Mouse (Mus musculus): ENCODE data around the gene Galnt10.

Galnt10 gene

DNA sequence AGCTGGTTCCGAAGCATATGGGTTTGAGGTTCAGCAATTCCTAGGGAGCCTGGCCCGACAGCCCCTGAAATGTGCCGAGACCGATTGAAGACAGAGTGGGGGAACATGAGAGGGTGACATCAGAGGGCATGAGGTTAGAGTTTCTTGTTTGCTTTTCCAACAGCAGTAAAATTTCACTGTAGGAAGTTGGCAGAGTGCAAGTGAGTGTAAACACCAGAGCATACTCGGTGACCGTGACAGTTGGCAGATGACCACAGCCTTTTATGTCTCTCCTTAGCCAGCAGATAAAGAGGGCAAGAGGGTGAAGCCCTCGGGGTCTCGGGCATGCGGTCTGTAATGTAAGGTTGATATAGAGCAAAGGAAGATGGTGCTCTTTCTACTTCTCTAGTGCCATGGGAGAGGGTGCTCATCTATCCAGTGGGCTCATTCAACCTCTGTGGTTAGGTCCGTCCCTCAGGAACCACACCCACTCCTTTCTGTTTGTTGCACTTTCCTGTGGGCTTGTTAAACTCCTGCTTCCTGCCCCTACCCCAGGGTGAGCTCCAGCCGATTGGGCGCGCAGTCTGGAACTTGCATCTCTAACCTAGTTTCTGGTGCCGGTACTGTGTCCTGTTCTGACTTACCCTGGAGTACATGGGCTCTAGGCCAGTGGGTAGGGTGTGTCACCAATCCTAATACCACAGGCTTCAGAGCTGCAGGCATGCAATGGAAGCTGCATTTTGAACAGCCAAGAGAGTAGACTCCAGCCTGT lies 43.1 kb downstream of the Galnt10 start:
- no peak for DNase-seq (ENCODE audit: low read depth, low spot score)

DNA sequence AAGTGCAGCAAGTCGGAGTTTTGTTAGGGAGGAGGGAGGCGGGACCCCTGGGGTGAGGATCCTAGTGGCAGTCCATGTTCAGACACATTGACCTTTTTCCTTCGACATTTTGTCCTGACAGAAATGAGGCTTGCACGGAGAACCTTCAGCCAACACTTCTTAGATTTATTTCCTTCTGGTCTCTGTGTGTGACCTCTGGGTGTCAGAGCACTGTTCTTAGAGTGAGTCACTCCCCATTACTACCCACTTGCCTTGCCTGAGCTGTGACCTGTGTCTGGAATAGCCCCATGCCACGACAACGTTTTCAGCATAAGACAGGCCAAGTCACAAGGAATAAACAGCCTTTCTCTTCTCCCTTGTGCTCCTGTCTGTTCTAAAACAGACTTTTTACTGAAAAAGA lies 44.6 kb downstream of the Galnt10 start:
- DNase-seq (ENCODE audit: low read depth, low spot score): no peak

DNA sequence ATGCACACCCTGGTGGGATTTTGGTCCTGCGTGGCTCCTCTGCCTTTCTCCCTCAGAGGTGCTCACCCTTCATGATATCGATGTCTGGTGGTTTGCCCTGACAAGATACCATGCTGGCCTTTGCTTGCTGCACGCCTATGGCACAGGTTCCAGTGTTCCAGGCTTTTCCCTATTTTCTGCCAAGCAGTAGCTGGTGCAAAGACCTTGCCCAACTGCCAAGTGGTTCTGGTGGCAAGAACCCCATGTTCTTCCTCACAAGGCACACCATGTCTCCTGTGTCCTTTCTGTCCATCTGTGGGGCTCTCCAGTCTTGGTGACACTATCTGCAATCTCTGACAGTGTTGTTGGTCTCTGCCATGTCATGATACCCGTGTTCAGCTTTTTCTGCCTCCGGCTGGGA lies 45.6 kb downstream of the Galnt10 start:
- DNase-seq (ENCODE audit: low read depth, low spot score): no peak

DNA sequence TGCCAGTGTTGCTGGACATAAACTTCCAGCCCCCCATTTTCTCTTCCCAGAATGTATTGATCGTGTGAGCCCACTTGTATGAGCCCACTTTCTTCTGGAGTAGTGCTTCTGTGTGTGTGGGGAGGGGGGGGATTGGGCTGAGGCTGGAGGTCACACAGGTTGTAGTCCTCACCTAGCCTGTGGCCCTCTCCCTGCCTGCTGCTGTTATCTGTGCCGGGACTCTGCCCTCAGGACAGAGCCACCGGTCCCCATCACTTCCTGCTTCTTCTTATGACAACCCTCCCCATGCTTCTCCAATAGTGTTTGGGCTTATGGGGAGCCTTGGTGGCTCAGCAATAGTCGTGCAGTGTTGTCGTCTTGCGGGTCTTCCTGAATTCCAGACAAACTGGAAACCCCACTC lies 46.7 kb downstream of the Galnt10 start:
- no peak for DNase-seq (ENCODE audit: low read depth, low spot score)

DNA sequence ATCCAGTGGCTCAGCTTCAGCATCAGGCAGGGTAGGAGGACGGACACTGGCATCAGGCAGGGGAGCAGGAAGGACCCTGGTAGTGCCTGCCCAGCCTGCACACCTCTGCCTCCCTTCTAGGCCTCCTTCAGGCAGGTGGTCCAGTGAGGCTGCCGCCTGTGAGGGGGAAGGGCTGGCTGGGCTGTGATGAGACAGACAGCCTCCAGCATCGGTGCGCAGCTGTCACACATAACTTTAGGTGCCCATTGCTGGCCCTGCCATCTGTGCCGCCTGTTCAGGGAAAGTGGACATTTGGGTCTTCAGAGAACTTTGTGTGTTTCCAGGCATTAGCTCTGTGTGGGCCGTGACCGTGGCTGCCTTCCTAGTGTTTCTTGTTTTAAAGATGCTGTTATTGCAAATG lies 47.5 kb downstream of the Galnt10 start:
- no peak for DNase-seq (ENCODE audit: low read depth, low spot score)

DNA sequence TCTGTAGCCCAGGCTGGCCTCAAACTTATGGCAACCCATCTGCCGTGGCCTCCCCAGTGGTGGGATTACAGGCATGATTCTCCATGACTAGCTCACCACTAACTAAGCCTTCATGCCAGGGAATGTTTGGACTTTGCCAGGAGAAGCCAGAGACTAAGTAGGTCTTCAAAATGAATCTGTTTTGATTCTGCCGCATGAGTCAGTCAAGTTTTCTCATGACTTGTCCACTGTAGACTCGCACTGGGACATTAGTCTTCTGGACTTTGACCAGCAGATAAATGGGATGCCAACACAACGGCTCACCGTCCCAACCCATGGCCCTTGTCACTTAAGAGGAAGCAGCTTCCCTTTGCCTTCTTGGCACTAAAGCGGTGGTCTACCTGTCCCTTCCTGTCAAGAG lies 49.2 kb downstream of the Galnt10 start:
- no peak for DNase-seq (ENCODE audit: low read depth, low spot score)

DNA sequence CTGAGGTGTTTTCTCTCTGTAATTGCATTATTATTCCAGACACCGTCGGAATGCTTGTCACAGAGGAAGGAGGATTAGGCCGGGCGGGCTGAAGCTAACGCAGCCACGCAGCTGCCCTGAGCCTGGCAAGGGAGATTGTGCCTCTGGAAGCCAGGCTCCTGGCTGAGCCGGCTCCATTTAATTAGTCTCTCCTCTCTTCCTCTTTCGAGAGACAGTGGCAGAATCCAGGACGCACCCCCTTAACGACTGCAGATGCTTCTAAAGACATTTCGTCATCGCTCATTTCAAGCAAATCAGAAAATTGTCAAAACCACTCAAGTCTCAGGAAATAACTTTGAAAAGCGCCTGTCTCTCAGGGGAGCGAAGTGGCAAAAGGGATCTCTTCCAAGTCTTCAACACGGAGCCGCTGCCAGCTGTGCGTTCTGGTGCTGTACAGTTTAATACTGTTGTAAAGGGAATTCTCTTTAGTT lies 51.0 kb downstream of the Galnt10 start:
- DNase-seq (ENCODE audit: low read depth, low spot score): no peak

DNA sequence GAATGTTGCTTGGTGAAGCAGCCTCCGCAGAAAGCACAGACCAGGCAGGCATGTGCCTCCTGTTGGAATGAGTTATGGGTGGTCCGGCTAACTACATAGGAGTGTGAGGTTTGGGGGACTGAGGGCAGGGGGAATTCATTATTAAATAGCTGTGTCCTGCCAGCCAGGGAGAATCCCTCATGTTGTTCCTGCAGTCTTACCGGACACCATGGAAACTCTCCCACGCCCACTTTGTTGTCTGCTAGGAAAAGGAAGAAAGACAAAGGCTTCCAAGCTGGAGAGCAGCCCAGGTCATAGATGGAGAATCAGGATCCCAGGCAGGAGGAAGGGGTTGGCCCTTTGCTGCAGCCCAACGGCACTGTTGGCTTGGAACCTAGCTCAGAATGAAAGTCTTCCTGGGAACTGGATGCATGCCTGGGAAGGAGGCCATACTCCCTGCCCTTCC lies 51.6 kb downstream of the Galnt10 start:
- no peak for DNase-seq (ENCODE audit: low read depth, low spot score)

DNA sequence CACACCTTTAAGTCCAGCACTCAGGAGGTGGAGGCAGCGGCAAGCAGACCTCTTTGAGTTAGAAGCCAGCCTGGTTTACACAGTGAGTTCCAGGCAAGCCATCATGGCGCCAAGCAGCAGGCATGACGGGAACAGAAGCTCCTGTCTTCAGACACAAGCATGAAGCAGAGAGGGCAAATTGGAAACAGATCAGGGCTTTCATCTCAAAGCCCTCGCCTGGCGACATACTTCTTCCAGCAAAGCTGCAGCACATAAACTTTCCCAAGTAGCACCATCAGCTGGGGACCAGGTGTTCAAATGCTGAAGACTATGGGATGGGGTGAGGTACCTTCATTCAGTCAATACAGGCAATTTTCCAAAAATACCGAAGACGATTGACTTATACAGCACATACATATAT lies 54.9 kb downstream of the Galnt10 start:
- DNase-seq (ENCODE audit: low read depth, low spot score): no peak

DNA sequence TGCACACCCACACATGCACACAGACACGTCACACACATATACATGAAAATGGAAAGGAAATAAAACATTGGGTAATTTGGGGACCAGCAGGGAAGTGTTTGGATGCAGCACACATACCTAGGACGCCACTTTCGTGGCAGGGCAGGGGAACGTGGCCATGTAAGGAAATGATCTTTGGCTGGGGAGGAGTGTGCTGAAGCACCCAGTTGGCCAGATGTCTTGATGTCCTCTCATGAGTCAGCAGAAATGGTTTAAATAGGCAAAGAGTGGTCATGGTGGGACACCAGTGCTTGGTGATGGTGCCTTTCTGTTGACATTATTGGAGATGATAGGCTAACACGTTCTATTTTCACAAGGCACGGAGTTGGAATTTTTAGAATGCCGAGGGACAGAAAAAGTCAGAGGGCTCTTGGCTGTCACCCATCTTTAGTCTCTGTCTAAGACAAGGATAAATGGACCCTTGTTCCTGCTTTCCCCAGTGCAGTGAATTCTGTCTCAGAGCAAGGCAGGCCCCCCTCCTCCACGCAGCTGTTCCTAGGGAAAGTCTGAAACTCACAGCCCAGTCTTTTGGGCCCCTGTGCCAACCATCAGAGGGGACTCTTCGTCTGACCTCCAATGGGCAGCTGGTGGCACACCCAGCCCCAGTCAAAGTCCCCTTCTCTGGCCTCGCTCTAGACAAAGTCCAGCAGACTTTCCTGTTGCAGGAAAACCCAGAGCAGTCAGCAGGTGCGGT lies 56.1 kb downstream of the Galnt10 start:
- no peak for DNase-seq (ENCODE audit: low read depth, low spot score)

DNA sequence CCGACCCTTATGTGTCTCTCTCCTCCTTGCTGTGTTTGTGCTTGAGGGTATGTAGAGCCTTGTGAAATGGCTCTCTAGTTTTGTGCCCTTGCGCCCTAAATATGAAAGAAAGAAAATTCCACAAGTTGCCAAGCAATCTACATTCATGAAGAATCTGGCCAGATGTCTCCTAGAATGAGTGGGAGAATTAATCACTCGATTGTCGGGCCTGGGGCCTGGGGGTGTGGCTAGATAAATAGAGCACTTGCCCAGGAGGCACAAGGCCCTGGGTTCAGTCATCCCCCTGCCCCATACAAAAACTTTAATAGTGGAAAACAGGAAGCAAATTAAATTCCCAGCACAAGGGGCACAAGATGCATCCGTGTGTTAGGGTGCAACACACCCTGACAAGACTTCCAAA lies 56.7 kb downstream of the Galnt10 start:
- DNase-seq (ENCODE audit: low read depth, low spot score): no peak

DNA sequence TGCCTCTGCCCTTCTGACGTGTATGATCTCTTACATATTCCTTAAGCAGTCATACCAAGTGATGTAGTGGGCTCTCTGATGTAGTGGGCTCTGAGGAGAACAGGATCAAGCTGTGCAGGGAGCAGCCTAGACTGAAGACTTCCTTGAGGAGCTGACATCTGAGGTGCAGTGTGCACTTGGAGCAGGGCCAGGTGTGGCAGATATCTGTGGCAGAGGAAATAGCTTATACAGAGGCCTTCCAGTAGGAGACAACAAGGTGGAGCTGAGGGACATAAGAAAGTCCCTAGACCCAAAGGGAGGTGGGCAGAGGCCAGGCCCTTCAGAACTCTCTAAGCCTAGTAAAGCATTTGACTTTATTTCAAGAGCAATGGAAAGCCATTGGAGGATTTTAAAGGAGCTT lies 61.4 kb downstream of the Galnt10 start:
- DNase-seq (ENCODE audit: low read depth, low spot score): no peak

DNA sequence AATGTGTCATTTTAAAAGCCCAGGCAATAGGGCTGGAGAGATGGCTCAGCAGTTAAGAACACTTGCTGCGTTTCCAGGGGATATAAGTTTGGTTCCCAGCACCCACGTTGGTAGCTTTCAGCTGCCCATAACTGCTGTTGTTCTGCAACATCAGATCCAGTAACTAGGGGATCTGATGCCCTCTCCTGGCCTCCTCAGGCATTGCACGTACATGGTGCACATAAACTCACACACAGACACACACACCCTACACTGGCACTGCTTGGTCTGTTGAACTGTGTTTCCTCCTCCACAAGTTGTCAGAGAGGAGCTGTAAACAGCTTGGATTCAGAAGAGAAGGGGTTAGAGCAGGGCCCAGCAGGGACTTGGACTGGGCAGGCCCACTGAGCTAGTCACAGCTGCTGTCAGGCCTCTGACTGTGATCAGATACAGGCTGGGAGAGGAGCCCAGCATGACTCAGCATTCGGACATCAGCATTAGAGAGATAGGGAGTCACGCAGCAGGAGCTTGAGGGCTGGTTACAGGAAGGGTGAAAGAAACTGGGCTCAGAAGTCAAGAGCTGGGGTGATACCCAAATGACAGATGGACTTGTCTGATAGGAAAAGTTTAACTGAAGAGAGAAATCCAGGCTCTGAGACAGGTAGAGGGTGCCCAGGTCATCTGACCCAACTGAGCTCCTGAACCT lies 62.0 kb downstream of the Galnt10 start:
- DNase-seq (ENCODE audit: low read depth, low spot score): no peak

DNA sequence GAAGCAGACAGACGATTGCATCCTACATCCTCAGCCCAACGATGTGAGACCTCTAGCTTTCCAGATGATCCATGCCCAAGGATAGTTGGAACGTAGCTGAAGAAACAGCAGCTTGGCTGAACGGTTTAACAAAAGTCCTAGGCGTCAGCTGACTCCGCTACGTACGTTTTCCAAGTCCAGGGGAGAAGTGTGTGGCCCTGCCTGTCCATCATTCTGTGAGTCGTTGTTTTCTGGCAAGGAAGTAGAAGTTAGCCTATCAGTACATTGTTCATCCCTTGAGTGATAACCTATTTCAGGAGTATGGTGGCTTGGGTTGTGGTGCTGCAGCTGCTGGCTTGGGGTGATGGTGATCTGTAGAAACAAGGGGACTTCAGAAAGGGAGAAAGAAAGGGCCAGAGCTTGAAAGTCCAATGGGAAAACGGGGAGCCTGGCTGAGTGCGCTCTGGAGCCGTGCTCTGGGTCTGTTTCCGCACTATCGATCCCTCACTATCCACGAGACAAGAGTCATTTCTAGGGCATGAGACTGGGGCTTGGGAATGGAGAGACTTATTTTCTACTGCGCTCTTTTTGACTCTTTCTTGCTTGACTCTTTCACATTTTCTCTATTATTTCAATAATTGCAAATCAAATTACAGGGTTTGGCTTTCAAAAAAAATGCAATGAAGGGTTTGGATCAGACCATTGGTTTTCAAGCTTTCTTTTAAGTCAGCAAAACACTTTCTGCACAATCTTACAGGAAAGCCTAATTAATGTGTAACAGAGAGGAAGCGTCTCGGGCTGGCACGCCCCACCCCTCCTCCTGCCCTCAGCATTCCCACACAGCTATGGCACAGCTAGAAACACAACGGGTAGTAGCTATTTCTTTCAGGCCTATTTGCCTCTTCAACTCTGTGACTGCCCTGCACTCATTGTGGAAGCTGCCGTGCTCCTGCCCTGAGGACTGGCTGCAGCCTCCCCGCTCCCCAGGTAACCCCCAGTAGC lies 63.2 kb downstream of the Galnt10 start:
- DNase-seq (ENCODE audit: low read depth, low spot score): no peak

DNA sequence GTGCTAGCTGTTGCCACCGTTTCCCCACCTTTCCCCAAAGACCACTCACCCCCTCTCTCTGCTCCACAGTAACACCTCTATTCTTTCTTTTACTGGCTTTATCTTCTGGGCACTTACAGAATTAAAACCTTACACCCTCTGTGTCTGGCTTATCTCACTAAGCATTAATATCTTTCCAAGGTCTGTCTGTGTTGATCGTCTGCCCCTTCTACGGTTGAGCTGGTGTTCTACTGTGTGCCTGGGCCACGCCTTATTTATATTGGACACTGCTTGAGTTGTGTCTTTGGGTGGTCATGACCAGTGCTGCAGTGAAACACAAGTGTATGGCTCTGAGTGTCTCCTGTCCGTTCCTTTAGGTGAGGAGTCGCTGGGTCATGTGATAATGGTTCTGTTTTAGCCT lies 68.7 kb downstream of the Galnt10 start:
- no peak for DNase-seq (ENCODE audit: low read depth, low spot score)

DNA sequence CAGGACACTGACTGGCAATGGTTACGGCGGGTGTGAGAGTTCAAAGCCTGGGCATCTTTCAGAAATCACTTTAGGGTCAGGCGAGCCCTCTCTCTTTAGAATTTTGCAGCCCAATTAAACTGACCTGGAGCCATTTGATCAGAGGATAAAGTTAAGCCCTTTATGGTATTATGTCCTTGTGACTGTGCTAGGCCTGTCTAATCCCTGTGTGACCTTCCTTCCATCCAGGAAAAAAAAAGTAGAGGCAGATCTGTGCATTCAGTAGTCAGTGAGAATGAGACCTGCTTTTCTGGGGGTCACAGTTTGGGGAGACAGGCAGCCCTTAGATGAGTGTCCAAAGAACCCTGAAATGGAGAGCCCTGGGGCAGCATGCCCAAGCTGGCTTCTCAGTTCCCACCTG lies 71.5 kb downstream of the Galnt10 start:
- no peak for DNase-seq (ENCODE audit: low read depth, low spot score)

DNA sequence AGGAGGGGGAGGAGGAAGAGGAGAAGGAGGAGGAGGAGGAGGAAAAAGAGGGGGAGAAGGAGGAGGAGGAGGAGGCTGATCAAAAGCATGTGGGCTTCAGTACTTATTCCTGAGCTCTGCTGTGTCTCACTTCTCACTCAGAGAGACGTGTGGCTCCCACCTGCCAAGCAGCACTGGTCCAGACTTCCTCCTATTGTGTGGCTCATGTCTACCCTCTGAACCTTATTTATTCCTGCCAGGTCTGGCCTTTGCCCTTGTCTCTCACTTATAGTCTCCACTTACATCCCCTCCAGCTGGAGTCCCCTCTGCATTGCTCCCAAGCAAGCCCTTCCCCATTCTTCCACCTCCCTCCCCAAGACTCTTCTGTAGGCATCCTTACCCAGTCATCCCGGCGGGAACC lies 72.2 kb downstream of the Galnt10 start:
- DNase-seq (ENCODE audit: low read depth, low spot score): no peak

DNA sequence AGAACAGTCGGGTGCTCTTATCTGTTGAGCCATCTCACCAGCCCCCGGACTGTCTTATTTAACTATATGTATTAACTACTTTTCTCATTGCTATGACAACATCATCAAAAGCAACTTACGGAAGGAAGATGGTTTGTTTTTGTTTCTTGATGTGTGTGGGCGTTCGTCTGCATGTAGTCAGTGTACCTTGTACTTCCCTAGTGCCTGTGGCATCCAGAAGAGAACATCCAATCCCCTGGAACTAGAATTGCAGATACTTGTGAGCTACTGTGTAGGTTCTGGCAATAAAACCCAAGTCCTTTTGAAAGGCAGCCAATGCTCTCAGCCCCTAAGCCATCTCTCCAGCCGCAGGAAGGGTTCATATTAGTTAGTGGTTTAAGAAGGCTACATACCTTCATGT lies 72.8 kb downstream of the Galnt10 start:
- no peak for DNase-seq (ENCODE audit: low read depth, low spot score)

DNA sequence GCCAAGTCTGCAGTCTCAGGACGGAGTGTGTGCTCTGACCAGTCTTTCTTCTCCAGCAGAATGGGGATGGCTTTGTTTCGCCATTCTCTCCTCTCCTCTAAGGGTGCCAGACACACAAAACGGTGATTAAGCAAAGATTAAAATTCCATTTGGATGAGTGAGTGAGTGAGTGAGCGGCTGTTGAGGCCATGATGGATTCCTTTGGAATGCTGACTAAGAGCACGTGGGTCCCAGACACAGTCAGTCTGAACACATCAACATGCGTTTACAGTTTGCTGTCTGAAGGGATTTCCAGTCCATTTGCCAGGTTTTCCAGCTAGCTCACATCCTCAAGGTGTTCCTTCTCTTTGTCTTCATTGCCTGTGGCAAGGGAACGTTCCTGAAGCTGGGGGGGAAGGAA lies 74.4 kb downstream of the Galnt10 start:
- DNase-seq (ENCODE audit: low read depth, low spot score): no peak

DNA sequence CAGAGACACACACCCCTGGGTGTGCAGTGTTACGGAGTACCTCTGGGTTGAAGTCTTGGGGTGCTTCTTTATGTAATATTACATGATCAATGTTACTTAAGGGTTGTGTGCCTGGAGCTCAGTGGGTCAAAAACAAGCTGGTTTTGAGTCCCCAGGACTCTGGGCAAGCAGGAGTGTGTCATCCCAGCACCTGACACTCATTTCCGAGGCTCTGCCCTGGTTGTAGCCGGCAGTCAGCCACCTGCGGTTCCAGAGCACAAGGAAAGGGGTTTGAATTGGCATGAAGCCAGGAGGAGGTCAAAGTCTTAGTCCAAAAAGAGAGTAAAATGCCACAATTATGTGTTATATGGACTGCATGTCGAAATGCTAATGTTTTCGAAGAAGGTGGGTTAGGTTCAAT lies 74.8 kb downstream of the Galnt10 start:
- no peak for DNase-seq (ENCODE audit: low read depth, low spot score)

DNA sequence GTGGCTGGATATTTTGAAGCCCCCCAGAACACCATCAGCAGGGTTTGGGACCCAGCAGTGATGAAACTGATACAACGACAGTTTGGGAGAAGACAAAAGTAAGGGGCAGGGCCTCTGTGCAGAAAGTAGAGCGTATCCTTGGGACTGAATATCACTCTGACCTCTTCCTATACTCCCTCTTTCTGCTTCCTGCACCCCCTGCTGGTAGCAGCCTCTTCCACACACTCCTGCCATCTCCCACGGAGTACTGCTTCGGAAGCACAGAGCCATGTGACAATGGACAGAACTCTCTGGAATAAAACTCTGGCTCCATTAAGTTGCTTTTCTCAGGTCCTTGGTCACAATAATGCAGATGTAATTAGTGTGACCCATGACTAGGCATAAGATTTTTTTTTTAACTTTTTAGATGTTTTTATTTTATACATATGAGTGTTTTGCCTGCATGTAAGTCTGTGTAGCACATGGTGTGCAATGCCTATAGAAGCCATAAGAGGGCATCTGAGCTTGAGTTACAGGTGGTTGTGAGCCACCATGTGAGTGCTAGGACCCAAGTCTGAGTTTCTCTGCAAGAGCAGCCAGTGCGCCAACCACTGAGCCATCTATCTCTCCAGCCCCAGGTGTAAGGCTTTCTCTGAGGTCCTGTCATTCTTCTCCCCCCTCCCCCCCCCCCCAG lies 79.7 kb downstream of the Galnt10 start:
- DNase-seq (ENCODE audit: low read depth, low spot score): no peak
